Mouse (Mus musculus): Measurements from ENCODE around the gene Fig4.

Fig4 gene

GRCm38 (mm10) chr10:41261218-41261617 lies 41.8 kb downstream of the Fig4 start:
- no peak for DNase-seq (ENCODE audit: low spot score in 2 of 2)

GRCm38 (mm10) chr10:41260243-41261006 lies 42.6 kb downstream of the Fig4 start:
- no peak for DNase-seq (ENCODE audit: low spot score in 2 of 2)

DNA sequence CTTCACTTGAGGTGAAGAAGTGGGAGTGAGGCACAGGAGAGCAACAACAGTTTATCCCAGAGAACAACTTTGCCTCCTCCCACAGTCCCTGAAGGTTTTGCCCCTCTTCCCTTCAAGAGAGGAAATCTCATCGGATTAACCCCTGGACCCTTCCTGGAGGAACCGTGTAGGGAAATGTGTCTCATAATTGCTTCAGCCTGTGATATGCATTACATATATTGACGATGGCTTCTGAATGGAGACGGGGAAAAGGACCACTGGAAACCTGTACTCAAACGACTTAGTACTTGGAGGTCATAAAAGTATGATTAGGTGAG lies 52.4 kb downstream of the Fig4 start:
- DNase-seq (ENCODE audit: low spot score in 2 of 2): no peak

- DNase-seq (ENCODE audit: low spot score in 2 of 2): no peak
Observed at GRCm38 (mm10) chr10:41250045-41250748, 52.9 kb downstream of the Fig4 start.

GRCm38 (mm10) chr10:41249006-41249659 lies 53.9 kb downstream of the Fig4 start:
- DNase-seq (ENCODE audit: low spot score in 2 of 2): no peak

DNA sequence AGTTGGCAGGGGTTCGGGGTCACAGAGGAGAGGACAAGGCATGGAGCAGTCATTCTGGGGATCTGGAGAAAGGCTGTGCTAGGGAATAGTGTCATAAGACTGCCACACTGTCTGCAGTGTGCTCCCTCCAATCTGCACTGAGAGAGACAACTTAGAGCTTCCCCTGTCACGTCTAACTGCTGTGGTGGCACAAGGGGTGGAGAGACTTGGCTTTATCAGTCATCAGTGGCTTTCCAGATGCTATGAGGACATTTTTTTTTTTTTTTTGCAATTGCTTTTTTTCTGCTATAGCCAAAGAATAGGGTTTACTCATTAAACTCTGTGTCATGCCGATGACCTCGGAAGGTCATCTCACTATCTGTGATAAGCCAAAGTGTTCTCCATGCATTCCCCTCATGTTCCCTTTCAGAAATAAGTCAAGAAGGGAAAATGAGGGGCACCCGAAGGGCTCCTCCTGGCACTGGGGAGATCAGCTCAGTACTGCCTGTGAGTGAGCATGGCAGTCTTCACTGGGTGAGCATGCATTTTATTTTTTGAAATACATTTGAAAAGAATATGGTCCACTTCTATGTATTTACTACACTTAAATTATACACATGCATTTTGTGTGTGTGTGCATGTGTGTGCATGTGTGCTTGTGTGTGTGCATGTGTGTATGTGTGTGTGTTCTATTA lies 55.1 kb downstream of the Fig4 start:
- no peak for DNase-seq (ENCODE audit: low spot score in 2 of 2)

DNA sequence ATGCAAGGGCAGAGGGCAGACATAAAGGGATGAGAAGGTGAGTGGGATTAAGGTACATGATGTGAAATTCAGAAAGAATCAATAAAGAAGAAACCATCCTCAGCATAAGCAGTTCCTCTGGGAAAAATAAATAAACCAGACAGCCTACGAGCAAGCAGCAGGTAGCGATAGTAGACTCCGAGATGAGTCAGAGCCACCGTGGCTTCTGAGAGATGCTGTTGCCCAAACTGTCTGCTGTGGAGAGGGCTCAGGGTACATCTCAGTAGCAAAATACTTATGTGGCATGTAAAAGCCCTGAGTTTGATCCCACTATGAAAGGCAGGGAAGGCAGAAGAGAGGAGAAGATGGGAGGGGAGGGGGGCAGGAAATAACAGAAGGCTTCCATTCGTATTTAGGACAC lies 56.9 kb downstream of the Fig4 start:
- no peak for DNase-seq (ENCODE audit: low spot score in 2 of 2)

DNA sequence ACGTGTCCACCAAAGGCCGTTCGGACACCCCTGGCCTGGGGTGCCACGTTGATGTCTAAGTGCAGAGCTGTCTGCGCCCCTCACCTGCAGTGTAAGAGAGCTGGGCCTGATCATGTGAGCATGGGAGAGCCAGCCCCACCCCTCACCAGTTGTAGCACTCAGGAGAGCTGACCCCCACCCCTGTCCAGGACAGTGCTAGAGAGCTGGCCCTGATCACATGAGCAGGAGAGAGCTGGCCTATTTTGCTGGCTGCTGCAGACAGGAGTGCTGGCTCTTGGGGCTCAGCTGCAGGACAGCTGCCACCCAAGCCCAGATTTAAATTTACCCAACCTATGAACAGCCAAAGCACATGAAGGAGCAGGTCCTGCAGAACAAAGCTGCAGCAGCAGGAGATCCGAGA lies 57.6 kb downstream of the Fig4 start:
- no peak for DNase-seq (ENCODE audit: low spot score in 2 of 2)

GRCm38 (mm10) chr10:41245028-41245427 lies 58.0 kb downstream of the Fig4 start:
- DNase-seq (ENCODE audit: low spot score in 2 of 2): no peak

DNA sequence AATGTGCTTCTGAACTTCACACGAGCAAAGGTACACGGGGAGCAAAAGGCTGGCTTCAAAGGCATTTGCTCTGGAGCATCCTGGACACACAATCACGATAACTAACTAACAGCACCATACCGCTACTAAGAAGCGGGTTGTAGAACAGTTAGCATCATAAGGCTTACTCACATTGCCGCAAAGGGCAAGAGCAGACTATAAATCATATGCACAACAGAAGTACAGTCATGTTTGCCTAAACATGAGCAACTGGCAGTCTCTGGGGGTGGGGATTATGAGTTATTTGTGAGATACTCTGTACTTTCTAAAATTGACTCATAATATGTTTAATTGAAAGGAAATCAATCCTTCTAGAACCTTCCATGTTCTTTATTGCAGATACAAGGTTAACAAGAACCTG lies 59.1 kb downstream of the Fig4 start:
- no peak for DNase-seq (ENCODE audit: low spot score in 2 of 2)

DNA sequence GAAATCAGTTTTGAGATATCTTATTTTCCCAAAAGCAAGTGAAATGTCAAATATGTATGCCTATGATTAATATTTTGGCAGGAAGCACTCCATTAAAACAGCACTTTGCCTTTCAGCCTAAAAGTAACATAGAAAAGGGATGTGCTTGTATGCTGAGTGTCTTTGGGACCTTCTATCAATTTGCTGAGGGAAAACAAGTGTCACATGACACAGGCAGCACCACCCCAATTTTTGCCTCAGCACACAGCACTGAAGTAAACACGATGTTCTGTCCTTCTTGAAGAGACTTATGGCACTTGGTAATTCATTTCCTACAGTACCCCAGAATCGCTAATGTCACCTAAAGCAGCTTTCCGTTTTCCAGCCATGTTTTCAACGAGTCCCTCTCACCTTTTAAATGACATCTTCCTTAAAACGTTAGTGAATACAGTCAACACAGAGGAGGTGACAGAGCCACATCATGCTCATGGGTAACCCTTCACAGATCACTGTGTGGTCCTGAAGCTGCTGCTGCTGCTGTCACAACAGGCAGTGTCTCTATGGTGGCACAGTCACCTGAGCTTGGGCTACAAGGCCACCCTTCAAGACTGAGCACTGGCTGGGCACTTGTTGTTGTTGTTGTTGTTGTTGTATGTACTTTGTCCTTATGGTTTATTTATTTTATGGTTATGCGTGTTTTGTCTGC lies 61.4 kb downstream of the Fig4 start:
- no peak for DNase-seq (ENCODE audit: low spot score in 2 of 2)

GRCm38 (mm10) chr10:41241080-41241479 lies 62.0 kb downstream of the Fig4 start:
- no peak for DNase-seq (ENCODE audit: low spot score in 2 of 2)

DNA sequence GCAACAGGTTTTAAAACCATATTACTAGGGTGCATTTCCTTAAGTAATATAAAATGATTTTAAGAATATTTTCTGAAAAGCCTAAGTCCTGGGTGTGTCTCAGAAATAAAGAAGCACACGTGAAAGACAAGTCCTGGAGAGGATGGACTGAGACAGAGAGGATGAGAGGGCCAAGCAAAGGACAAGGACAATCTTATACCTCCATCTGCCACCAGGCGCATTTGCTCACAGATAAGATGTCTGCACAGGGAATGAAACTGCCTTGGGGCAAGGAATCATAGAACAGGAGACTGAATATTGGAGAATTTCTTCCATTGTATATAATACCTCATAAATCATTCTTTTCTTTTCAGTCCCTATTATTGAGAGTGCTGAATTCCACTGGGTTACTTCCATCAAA lies 67.0 kb downstream of the Fig4 start:
- DNase-seq (ENCODE audit: low spot score in 2 of 2): no peak

DNA sequence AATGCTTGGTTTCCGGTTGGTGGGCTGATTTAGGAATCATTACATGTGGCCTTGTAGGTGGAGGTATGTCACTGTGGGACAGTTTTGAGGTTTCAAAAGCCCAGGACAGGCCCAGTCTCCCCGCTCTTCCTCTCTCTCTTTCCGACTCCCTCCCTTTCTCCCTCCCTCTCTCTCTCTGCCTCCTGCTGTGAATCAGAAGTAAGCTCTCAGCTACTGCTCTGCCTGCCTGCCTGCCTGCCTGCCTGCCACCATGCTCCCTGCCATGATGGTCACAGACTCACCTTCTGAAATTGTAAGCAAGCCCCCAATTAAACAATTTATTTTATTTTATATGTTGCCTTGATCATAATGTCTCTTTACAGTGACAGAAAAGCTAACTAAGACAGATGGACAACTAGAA lies 67.5 kb downstream of the Fig4 start:
- no peak for DNase-seq (ENCODE audit: low spot score in 2 of 2)

GRCm38 (mm10) chr10:41235159-41235558 lies 67.9 kb downstream of the Fig4 start:
- no peak for DNase-seq (ENCODE audit: low spot score in 2 of 2)

DNA sequence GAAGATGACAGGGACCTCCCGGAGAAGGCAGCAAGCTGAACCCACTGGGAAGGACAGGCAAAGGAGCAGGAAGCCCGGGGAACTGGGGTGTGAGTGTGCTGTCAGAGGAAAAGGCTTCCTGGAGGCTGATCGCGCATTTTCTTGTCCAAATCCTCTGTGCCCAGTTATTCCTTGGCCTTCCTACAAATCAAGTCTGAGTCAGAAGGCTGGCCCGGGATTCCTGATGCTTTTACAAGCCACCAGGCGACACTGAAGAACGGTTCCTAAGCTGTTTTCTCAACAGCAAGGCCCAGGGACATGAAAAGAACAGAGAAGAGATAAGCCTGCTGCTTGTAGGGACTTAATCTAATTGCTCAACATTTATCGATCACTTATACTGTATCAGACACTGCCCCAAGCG lies 68.5 kb downstream of the Fig4 start:
- no peak for DNase-seq (ENCODE audit: low spot score in 2 of 2)

- no peak for DNase-seq (ENCODE audit: low spot score in 2 of 2)
Observed at GRCm38 (mm10) chr10:41233140-41233539, 69.9 kb downstream of the Fig4 start.

GRCm38 (mm10) chr10:41231163-41231835 lies 71.8 kb downstream of the Fig4 start:
- DNase-seq (ENCODE audit: low spot score in 2 of 2): no peak

- DNase-seq (ENCODE audit: low spot score in 2 of 2): no peak
Observed at GRCm38 (mm10) chr10:41227626-41228025, 75.4 kb downstream of the Fig4 start.

GRCm38 (mm10) chr10:41223499-41223898 lies 79.6 kb downstream of the Fig4 start:
- no peak for DNase-seq (ENCODE audit: low spot score in 2 of 2)

- DNase-seq (ENCODE audit: low spot score in 2 of 2): peak; percentile 70 to 83
Observed at GRCm38 (mm10) chr10:41221204-41221603, 81.9 kb downstream of the Fig4 start.

Data from spleen, postnatal 10 days (tissue).